Mouse (Mus musculus): ENCODE data around the gene Shroom1.

GRCm38 (mm10) chr11:53493243-53493955 lies 36.4 kb downstream of the Shroom1 start:
- TF ChIP-seq POLR2A (IDR thresholded peaks at IDR 0.05; ENCODE audit: low read depth, low read length) (no peak), CTCF (IDR thresholded peaks at IDR 0.05; ENCODE audit: borderline replicate concordance, insufficient read depth, low read length) (no peak)
